Mouse (Mus musculus) limb, embryonic 10.5 days (tissue): ENCODE data around the gene Ints7. TPM values are rescaled to one million over a fixed set of nuclear protein-coding genes. Genes with fewer than 3 reads are reported as not detected.

Experiments
- DNase-seq: peaks from one replicate; pipeline ENCODE4 v3.0.0-alpha.2; 2017; ENCODE audit warnings: low spot score
- H3K27ac ChIP-seq: fragments of 300-500 bp; sonication (generic); 2 replicates; pipeline ENCODE4 v1.5.1; 2016; ENCODE audit warnings: mild to moderate bottlenecking
- H3K27me3 ChIP-seq: fragments of 300-500 bp; sonication (generic); 2 replicates; pipeline ENCODE4 v1.6.1; 2016; ENCODE audit warnings: low read depth, mild to moderate bottlenecking; ENCODE audit not compliant: poor library complexity, severe bottlenecking
- H3K36me3 ChIP-seq: fragments of 300-500 bp; sonication (generic); 2 replicates; pipeline ENCODE4 v1.6.1; 2016; ENCODE audit warnings: mild to moderate bottlenecking, moderate library complexity
- H3K4me1 ChIP-seq: fragments of 300-500 bp; sonication (generic); 2 replicates; pipeline ENCODE4 v1.6.1; 2016
- H3K4me3 ChIP-seq: fragments of 300-500 bp; sonication (generic); 2 replicates; pipeline ENCODE4 v1.5.1; 2016; ENCODE audit warnings: mild to moderate bottlenecking, moderate library complexity
- H3K9me3 ChIP-seq: fragments of 300-500 bp; sonication (generic); replicated peaks from 2 replicates; pipeline ENCODE4 v1.6.1; 2016; ENCODE audit warnings: mild to moderate bottlenecking
- WGBS: fragments of 180-500 bp; shearing (Covaris S2); methylation state at CpG from one replicate; pipeline ENCODE4 v1.1.7; 2016; 5-methylcytosine and 5-hydroxymethylcytosine counted together
- polyA plus RNA-seq: library from polyadenylated mRNA; unstranded; fragments of >200 nt; fragmentation: Nextera tagmentation; extraction: Ambion mirVana; gene quantifications from 2 replicates; pipeline ENCODE4 v1.2.1, GENCODE M21; 2016

The Ints7 gene
- polyA plus RNA-seq, 1 experiment from 2014 or later, result 85.3 TPM

GRCm38 (mm10) chr1:191562823-191563365 is 12.5 kb upstream of the Ints7 start:
- H3K4me1 ChIP-seq, result no peaks in the 10 kb centered on the region
- no peak overlapping the region for H3K27ac ChIP-seq
- peaks cover 94% of the 10 kb centered on the region for H3K36me3 ChIP-seq
- H3K27me3 ChIP-seq, result no peaks in the 10 kb centered on the region
- H3K4me3 ChIP-seq, result no peak overlapping the region
- DNase-seq, result no peak
- WGBS, result 76% methylated on average over 6 of the region's 6 CpGs
- H3K9me3 ChIP-seq, result no peaks in the 10 kb centered on the region

- H3K4me3 ChIP-seq, result no peak overlapping the region
- WGBS, result 92% methylated on average over 1 of the region's 1 CpGs
- H3K27ac ChIP-seq, result no peak overlapping the region
- no peaks in the 10 kb centered on the region for H3K9me3 ChIP-seq
- peaks cover 92% of the 10 kb centered on the region for H3K36me3 ChIP-seq
- no peaks in the 10 kb centered on the region for H3K27me3 ChIP-seq
- 0 out of 2 replicates have a peak, but pooled peaks cover 3% of the 10 kb centered on the region for H3K4me1 ChIP-seq
- no peak for DNase-seq
These were observed 7.6 kb upstream of the Ints7 start for GRCm38 (mm10) chr1:191567859-191568258.

GRCm38 (mm10) chr1:191569625-191570024 is 5.8 kb upstream of the Ints7 start:
- H3K4me3 ChIP-seq, result no peak overlapping the region
- WGBS, result 90% methylated on average over 2 of the region's 2 CpGs
- H3K27ac ChIP-seq, result no peak overlapping the region
- H3K9me3 ChIP-seq, result no peaks in the 10 kb centered on the region
- no peaks in the 10 kb centered on the region for H3K27me3 ChIP-seq
- no peak for DNase-seq
- H3K36me3 ChIP-seq, result peaks cover 74% of the 10 kb centered on the region
- 0 out of 2 replicates have a peak, but pooled peaks cover 7% of the 10 kb centered on the region for H3K4me1 ChIP-seq

GRCm38 (mm10) chr1:191570415-191570814 is 5.0 kb upstream of the Ints7 start:
- H3K27me3 ChIP-seq, result no peaks in the 10 kb centered on the region
- H3K36me3 ChIP-seq, result peaks cover 66% of the 10 kb centered on the region
- DNase-seq, result no peak
- no peak overlapping the region for H3K27ac ChIP-seq
- no peaks in the 10 kb centered on the region for H3K9me3 ChIP-seq
- no peak overlapping the region for H3K4me3 ChIP-seq
- 0 out of 2 replicates have a peak, but pooled peaks cover 7% of the 10 kb centered on the region for H3K4me1 ChIP-seq
- WGBS, result 91% methylated on average over 3 of the region's 3 CpGs

- WGBS, result 3% methylated on average over 13 of the region's 13 CpGs
- no peaks in the 10 kb centered on the region for H3K9me3 ChIP-seq
- H3K27ac ChIP-seq, result peak overlapping the region; percentile 95
- peak overlapping the region; percentile 89 for H3K4me3 ChIP-seq
- DNase-seq, result peak; percentile 43
- H3K4me1 ChIP-seq, result peaks cover 26% of the 10 kb centered on the region
- no peaks in the 10 kb centered on the region for H3K27me3 ChIP-seq
- peaks cover 54% of the 10 kb centered on the region for H3K36me3 ChIP-seq
These were observed 1.4 kb upstream of the Ints7 start for GRCm38 (mm10) chr1:191573906-191574639.

- Histone ChIP-seq H3K4me3 (peak overlapping the region; percentile 89), H3K4me1 (peaks cover 26% of the 10 kb centered on the region), H3K27ac (peak overlapping the region; percentile 95), H3K9me3 (0 out of 2 replicates have a peak, but pooled peaks cover 2% of the 10 kb centered on the region), H3K36me3 (peaks cover 54% of the 10 kb centered on the region), H3K27me3 (no peaks in the 10 kb centered on the region)
- WGBS, result under 1% methylated on average over 52 of the region's 52 CpGs
- no peak for DNase-seq
These were observed 472 bp upstream of the Ints7 start for GRCm38 (mm10) chr1:191574871-191575457.

- H3K4me3 ChIP-seq, result no peak overlapping the region
- H3K4me1 ChIP-seq, result peaks cover 19% of the 10 kb centered on the region
- peaks cover 64% of the 10 kb centered on the region for H3K36me3 ChIP-seq
- 0 out of 2 replicates have a peak, but pooled peaks cover 2% of the 10 kb centered on the region for H3K9me3 ChIP-seq
- no peak for DNase-seq
- H3K27ac ChIP-seq, result no peak overlapping the region
- H3K27me3 ChIP-seq, result no peaks in the 10 kb centered on the region
- WGBS, result 93% methylated on average over 3 of the region's 3 CpGs
These were observed 4.1 kb downstream of the Ints7 start for GRCm38 (mm10) chr1:191579524-191579923.

GRCm38 (mm10) chr1:191581641-191582040 is 6.2 kb downstream of the Ints7 start:
- 0 out of 2 replicates have a peak, but pooled peaks cover 2% of the 10 kb centered on the region for H3K9me3 ChIP-seq
- WGBS, result 93% methylated on average over 4 of the region's 4 CpGs
- no peak overlapping the region for H3K4me3 ChIP-seq
- H3K36me3 ChIP-seq, result peaks cover 85% of the 10 kb centered on the region
- DNase-seq, result no peak
- H3K27ac ChIP-seq, result no peak overlapping the region
- peaks cover 16% of the 10 kb centered on the region for H3K4me1 ChIP-seq
- H3K27me3 ChIP-seq, result no peaks in the 10 kb centered on the region

GRCm38 (mm10) chr1:191583836-191584235 is 8.4 kb downstream of the Ints7 start:
- 95% methylated on average over 4 of the region's 4 CpGs for WGBS
- Histone ChIP-seq H3K4me1 (no peaks in the 10 kb centered on the region), H3K4me3 (no peak overlapping the region), H3K36me3 (peaks cover 90% of the 10 kb centered on the region), H3K27ac (no peak overlapping the region), H3K27me3 (no peaks in the 10 kb centered on the region), H3K9me3 (0 out of 2 replicates have a peak, but pooled peaks cover 2% of the 10 kb centered on the region)
- DNase-seq, result no peak

- Histone ChIP-seq H3K9me3 (0 out of 2 replicates have a peak, but pooled peaks cover 2% of the 10 kb centered on the region), H3K27me3 (no peaks in the 10 kb centered on the region), H3K4me1 (no peaks in the 10 kb centered on the region), H3K36me3 (peaks cover 90% of the 10 kb centered on the region), H3K4me3 (no peak overlapping the region), H3K27ac (no peak overlapping the region)
- 94% methylated on average over 4 of the region's 4 CpGs for WGBS
- DNase-seq, result no peak
These were observed 9.0 kb downstream of the Ints7 start for GRCm38 (mm10) chr1:191584483-191584882.

- Histone ChIP-seq H3K36me3 (peaks cover 90% of the 10 kb centered on the region), H3K4me3 (no peak overlapping the region), H3K4me1 (no peaks in the 10 kb centered on the region), H3K27me3 (no peaks in the 10 kb centered on the region), H3K9me3 (no peaks in the 10 kb centered on the region), H3K27ac (no peak overlapping the region)
- no peak for DNase-seq
- 93% methylated on average over 2 of the region's 2 CpGs for WGBS
These were observed 10.3 kb downstream of the Ints7 start for GRCm38 (mm10) chr1:191585704-191586103.

- peaks cover 99% of the 10 kb centered on the region for H3K36me3 ChIP-seq
These were observed 11.6 kb downstream of the Ints7 start for GRCm38 (mm10) chr1:191587062-191587461.

GRCm38 (mm10) chr1:191588749-191589148 is 13.3 kb downstream of the Ints7 start:
- H3K4me3 ChIP-seq, result no peak overlapping the region
- no peak overlapping the region for H3K27ac ChIP-seq
- peaks cover 99% of the 10 kb centered on the region for H3K36me3 ChIP-seq
- no peaks in the 10 kb centered on the region for H3K9me3 ChIP-seq
- no peak for DNase-seq
- H3K4me1 ChIP-seq, result no peaks in the 10 kb centered on the region
- H3K27me3 ChIP-seq, result no peaks in the 10 kb centered on the region
- WGBS, result 98% methylated on average over 2 of the region's 2 CpGs

More at GRCm38 (mm10) chr1:191587062-191587461, 11.6 kb downstream of the Ints7 start:
- H3K4me1 ChIP-seq, result no peaks in the 10 kb centered on the region
- H3K9me3 ChIP-seq, result no peaks in the 10 kb centered on the region
- DNase-seq, result no peak
- H3K27ac ChIP-seq, result no peak overlapping the region
- WGBS, result 95% methylated on average over 3 of the region's 3 CpGs
- H3K4me3 ChIP-seq, result no peak overlapping the region
- no peaks in the 10 kb centered on the region for H3K27me3 ChIP-seq
